Mouse (Mus musculus) retina, embryonic 14.5 days (tissue): Measurements from ENCODE around the gene Rorc.
A peak's percentile ranks its signal among the peaks of the same experiment; 100 is the strongest.

ENCODE experiments used
- DNase-seq: peaks from one replicate; pipeline ENCODE4 v3.0.0-alpha.2; 2015; ENCODE audit warnings: low spot score

Gene Rorc

DNA sequence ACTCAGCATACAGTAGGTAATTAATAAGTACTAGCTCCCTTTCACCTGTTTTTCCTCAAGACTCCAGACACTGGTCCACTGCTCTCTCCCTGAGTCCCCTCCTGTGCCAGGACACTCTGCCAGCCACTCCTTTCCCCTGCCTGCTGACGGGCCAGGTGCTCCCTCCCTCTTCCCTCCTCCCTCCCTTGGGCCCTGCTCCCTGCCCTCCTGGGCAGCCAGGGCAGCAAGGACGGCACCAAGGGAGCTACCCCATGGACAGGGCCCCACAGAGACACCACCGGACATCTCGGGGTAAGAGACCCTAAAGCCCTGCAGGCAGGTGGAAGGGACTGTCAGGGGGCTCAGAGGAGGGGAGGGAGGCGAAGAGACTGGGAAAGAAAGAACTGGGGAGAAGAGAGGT is at the start of gene Rorc:
Gene Rorc (plus strand): TSS at position 154 of the 400 bp plus-strand sequence.
- DNase-seq, result no peak

DNA sequence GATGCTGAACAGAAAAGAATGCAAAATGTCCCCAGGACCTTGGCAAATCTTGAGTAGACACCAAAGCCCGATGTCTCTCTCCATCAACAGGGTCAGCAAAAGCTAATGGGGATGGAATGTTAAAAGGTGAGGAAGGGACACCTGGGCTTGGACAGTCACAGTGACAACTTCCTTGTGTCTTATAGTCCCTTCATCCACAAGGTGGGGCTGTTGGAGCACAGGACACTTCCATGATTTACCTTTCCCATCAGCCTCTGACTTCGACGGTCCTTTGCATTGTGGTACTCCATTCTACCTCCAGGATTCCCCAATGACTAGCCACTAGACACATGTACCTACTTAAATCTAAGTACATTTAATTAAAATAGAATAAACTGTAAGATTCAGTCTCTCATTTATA is 43.9 kb upstream of the Rorc start:
- DNase-seq, result peak; percentile 20

DNA sequence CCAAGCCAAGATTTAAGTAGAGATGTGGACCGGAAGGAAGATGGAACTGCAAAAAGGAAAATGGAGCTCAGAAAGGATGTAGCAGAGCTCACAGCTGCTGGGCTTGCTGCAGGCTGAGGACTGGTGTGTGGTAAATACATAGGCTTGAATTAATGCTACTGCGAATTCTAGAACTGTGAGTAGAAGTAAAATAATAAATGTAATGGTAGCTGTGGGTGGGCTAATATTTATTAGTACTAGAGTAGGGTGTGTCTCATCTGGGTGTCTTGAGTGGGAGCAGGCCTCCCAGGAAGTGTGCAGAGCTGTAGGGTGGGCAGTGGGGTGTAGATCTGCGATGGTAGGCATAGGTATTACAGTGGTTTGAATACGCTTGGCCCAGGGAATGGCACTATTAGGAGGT is 38.2 kb upstream of the Rorc start:
- no peak for DNase-seq

DNA sequence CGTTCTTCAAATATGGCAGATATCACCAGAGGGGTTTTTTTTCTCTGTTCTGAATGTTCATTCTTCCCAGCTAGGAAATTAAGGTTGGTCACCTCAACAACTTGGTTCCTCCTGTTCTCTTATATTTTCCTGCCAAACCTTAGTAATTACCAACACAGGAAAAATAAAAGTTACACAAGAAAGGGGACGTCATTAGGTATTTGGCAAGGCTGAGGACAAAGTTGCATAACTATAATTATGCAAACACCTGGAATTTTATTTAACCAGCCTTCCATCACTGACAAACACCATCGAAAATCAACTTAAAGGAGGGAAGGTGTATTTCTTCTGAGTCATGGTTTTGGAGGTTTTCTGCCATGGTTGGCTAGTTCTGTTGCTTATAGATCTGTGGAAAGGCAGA is 34.1 kb upstream of the Rorc start:
- DNase-seq, result no peak

DNA sequence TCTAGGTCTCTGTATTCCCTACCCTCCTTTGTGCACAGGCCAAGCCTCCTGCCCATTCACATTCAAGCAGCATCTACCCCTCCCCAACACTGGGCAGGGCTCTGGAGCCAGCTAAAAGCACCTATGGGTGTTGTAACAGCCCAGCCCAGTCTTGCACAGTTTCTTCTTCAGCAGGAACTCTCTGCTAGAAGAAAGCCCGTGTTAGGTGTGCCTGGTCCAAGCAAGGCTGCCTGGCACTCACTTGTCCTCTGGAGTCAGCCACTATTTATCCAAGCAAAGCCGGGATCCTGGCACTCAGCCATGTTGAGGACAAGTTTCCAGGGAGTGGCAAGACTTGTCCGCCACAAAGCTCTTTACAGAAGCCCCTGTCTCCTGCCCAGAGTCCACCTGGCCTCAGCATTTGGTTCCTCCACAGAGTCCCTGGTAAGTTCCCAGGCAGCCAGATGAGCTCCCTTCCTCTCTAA is 30.6 kb upstream of the Rorc start, which contains the start of gene Them5:
Gene Them5 (plus strand): TSS at position 141 of the 464 bp plus-strand sequence.
- no peak for DNase-seq

DNA sequence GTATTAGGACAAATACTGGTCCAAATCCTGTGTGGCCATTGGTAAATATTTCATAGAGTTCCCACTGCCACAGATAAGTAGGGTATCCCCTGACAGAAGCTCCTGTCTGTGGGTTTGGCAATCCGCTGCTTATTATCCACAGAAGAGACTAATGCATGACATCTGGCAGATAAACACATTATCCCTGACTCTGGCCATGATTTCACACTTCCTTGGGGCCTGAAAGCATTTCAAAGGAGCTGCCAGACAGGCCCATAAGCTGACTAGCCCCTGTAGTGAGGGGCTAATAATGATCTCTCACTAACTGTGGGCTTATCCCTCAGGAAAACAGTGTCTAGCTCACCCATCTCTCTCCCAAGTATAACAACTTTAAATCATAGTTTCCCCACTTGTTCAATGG is 30.0 kb upstream of the Rorc start:
- DNase-seq, result no peak

DNA sequence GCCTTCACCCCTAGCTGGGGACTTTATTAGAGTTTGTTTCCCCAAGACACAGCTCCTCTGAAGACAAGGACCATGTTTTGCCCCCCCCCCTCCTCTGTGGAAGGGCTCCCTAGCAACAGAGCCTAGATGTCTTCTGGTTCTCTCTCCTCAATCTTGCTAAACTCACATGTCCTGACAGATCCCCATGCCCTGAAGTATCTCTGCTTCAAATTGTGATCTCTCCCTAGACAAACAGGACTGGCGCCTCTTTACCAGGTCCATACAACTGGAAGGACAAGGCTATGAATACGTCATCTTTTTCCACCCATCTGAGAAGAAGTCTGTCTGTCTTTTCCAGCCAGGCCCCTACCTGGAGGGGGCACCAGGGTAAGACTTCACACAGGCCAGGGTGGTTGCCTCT is 28.4 kb upstream of the Rorc start:
- no peak for DNase-seq

DNA sequence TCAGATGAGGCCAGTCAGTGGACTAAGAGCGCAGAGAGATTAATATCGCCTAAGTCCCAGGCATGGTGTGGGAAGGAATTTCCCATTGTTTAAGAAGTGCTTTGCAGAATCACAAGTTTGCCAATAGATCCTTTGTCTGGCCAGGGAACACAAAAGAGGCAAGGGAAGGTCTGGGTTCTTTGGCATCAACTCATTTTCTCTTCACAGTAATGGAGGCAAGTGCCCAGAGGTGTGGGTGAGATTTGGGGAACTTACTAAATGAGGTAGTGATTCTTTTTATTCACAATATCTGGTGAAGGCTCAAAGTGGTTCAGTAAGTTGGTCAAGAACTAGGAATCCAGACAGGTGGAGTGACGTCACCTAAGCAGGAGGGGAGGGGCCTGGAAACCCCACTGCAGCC is 27.7 kb upstream of the Rorc start:
- DNase-seq, result no peak

DNA sequence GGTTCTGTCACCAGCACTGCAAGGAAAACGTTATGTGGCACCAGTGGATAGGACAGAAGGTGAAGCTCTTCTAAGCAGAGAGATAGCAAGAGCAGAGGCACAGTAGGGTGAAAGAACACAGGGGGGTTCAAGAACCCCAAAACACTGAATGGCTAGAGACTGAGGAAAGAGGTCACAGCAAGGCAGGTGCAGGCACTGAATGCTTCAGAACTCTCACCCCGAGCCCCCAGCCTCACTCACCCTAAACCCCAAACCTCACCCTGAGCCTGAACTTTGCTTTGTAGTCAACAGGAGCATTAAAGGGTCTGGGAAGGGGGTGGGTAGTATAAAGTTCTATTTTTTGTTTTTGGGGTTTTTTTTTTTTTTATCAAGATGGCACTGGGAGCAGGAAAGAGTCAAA is 24.4 kb upstream of the Rorc start:
- DNase-seq, result no peak

DNA sequence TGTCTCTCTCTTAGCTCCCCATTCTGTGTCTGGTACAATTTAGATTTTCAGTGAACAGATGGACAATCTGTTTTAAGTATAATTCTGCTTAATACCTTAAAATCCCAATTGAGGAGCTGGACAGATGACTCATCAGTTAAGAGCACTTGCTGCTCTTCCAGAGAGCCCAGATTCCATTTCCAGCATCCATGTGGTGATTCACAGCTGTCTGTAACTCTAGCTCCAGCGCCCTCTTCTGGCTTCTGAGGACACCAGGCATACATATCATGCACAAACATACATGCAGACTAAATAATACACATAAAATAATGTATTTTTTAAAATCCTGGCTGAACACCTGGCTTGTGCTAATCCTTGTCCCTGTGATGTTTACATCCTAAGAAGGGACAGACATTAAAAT is 11.8 kb upstream of the Rorc start:
- DNase-seq, result peak; percentile 65

DNA sequence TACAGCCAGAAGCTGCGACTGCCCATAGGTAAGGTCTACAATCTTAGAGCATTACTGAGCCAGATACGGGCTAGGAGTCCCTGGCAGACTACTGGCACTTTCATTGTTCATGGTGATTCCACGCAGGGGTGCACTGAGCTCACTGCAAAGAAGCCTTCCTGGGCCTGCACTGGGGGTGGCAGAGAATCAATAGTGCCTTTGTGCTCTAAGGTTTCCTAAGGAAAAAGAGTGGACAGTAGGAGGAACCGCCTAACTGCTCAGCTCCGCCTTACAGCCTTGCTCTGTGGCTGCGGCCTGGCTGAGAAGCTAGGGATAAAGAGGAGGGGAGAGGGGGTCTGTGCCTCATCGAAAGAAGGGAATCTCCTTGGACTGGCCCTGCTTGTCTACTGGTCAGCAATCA is 10.5 kb upstream of the Rorc start, which contains the start of gene C2cd4d:
Gene C2cd4d (plus strand): TSS at position 301 of the 400 bp plus-strand sequence.
- no peak for DNase-seq

DNA sequence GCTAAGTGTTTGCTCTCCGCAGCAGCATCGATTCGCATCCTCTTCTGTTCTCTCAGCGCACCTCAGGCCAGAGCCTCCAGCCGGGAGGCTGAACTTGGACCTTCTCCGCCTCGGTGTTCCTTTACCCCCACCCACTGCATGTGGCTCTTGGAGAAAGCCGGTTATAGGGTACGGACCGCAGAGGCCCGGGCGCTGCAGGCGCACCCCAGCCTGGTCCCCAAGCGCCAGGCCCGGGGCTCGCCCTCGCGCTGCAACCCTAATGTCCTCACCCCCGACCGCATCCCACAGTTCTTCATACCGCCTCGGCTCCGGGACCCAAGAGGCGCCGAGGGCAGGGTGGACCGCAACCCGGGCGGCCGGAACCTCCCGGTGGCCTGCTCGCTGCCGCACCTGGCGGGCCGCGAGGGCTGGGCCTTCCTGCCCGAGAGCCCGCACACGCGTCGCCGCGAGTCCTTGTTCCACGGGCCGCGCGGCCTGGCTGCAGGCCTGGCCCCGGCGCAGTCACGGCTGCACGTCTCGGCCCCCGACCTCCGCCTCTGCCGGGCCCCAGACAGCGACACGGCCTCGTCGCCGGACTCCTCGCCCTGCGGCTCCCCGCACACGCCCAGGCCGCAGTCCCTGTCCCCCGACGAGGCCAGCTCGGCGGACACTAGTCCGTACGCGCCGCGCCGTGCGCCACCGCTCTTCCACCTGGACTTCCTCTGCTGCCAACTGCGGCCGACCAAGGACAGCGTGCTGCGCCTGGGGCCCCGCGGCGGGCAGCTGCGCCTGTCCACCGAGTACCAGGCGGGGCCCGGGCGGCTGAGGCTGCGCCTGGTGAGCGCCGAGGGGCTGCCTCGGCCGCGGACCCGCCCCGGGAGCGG is 9.1 kb upstream of the Rorc start:
- peak; percentile 64 for DNase-seq

DNA sequence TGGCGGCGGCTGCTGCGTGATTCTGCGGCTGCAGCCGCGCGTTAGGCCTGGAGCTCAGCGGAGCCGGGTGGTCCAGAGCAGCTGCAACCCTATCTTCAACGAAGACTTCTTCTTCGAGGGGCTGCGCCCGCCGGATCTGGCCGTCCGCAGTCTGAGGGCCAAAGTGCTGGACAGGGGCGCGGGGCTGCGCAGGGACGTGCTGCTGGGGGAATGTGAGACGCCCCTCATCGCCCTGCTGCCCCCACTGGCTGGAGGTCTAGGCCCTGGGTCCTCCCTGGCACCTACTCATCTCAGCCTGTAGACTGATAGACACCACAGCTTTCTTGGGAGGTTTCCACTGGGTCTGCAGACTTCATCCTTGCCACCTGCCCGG is 8.5 kb upstream of the Rorc start:
- DNase-seq, result peak; percentile 61

DNA sequence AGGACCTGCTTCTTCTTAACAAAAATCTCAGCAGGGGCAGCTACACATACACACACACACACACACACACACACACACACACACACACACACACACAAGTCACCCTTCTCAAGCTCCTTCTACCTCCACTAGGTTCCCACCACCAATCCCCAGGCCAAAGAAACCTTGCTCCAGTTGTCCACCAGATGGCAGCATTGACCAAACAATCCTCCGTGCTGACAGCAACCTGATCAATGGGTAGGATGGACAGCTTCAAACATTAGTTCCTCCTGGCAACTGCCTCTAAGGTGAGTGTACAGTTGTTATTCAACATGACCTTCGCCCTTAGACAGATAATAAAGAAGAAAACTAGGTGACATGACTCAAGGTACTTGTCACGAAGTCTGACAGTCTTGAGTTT is 5.8 kb upstream of the Rorc start:
- peak; percentile 95 for DNase-seq

DNA sequence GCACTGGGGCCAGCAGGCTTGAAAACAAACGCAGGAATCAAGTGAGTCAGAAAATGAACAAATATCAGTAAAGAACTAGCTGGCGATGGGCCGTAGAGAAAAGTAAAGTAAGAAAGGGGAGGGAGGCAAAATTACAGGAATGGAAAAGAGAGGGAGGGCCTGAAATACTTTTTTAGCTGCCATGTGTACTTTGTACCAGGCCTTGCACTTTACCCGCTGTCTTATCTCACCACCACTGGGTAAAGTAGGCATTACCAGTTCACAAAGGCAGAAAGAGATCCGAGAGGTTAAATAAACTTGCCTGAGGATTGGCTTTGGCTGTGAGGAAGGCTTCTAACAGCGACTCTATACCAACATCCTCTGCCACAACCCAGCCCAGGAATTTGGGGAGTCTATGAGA is 5.1 kb upstream of the Rorc start:
- no peak for DNase-seq

DNA sequence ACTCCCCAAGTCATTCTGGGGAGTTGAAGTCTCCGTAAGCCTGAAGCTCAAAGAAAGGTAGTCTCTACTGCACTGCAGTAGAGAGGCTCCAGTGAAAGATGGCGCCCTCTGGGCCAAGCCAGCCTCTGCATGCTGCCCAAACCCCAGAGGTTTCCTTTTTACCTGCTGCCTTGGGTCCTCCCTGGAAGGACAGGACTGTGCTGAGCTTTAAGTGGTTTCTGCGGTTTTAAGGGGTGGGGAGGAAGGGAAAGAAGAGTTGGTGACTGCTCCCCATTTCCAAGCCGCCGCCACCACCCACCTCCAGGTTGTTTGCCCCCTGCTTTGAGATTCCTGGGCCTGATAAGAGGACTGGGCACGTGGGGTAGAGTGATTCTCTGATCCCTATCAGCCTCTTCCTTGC is 4.0 kb upstream of the Rorc start:
- DNase-seq, result no peak

DNA sequence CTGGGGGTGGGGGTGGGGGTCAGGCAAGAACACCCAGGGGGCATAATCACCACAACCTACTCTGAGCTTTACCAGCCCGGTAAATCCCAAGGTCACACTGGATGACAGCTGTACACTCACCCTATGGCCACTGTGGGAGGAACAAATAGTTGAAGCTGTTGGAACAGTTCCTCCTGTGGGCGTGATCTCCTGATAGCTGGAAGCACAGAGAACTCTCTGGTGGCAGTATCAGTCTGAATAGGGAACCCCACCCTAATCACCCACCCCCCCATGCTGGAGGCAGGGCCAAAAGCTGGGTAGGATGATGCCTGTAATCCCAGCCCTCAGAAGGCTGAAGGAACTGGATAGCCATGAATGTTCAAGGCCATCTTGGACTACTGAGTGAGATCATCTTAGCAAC is 2.9 kb upstream of the Rorc start:
- DNase-seq, result no peak

DNA sequence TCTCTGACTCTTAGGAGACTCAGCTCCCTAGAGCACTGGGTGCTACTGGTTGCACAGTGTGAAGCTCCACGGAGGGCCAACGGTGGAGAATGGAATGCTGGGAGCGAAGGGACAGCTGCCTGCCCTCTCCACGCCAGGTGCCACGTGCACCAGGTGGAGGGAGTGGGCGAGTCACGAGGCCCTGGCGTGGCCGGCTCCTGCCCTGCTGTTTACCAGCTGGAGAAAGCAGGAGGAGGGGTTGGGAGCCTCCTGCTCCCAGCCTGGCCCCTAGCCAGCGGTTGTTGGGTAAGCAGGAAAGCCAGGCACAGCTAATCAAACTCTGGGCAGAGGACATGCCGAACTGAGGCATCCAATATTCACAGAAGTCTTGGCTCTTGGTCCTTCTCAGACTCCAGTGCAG is 957 bp upstream of the Rorc start:
- peak; percentile 57 for DNase-seq

DNA sequence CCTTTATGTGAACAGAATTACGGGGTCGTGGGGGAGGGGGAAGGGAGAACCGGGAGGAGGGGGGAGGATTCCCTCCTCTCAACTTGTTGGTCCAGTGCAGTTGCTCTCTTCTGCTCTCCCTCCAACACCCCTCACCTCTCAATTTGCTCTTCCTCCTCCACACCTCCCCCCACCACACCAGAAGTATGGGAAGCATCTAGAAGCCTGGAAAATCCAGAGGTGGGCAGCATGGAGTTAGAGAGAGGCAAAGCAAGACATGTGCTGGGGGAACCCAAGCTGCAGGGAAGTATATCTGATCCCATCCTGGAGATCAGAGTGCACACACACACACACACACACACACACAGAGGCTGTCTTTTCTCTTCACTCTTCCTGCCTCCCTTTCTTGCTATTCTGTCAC is 556 bp upstream of the Rorc start:
- no peak for DNase-seq

DNA sequence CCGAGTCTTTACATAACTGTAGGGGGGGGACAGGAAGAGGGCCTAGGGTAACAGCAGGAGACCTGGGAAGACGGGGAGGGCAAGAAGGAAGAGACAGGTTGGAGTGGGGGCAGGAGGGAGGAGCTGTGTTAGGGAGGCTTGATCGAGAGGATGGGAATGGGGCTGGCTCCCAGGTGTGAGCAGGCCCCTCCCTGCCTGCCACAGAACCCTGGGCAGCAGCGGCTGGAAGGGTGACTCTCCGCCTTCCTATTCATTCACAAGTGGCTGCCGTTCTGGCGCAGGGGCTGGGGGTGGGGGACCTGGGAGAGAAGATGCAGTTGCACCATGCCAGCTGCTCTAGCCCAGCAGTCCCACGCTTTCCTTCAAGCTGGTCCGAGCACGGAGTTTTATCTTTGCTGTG is 496 bp downstream of the Rorc start:
- peak; percentile 26 for DNase-seq

DNA sequence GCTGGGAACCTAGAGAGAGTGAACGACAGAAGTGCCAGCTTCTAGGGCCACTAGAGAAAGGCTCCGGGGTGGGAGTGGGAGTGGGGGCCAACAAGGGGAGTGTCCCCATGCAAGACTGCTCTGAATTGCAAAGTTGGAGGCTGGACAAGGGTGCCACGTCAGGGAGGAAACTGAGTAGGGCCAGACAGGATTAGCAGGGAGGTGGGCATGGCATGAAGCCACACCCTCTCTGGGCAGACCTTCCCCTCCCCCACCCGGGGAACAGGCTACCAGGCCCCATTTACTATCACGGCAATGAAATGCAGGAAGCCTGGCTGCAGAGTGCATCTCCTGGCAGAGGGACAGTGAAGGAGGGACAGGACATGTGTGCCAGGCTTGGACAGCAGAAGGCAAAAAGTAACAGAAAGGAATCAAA is 1.0 kb downstream of the Rorc start:
- DNase-seq, result peak; percentile 36

DNA sequence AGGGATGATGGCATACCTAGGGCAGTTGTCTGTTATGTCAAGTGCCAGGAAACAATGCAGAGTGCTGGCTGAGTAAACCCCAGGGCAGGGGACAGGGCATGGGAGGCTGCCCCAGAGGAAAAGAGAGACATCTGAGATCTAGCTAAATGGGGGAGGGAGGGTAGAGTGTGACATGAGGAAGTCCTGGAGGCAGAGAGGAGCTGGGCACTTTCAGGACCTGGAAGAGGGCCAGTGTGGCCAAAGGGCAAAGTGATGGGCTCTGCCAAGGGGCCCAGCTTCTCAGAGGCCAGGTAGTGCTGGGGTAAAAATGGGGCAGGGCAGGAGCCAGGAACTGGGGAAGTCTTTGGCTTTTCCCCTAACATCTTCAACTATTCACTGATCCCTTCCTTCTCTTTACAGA is 2.0 kb downstream of the Rorc start:
- no peak for DNase-seq

DNA sequence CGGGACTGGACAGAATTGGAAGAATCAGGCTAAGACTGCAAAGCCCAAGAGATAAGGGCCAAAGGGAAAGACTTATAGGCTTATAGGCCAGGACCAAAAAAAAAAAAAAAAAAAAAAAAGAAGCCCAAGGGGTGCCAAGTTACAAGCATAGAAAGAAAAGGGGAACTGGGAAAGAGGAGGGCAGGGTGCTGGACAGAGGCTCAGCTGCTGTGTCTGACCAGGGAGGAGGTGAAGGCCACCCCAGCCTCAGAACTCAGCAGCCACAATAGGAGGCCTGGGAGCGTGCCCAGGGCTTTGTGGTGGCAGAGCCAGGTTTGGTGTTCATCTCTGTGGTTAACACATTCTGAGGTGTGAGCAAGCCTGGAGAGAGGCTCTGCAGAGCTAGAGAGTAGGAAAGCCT is 2.6 kb downstream of the Rorc start:
- no peak for DNase-seq

DNA sequence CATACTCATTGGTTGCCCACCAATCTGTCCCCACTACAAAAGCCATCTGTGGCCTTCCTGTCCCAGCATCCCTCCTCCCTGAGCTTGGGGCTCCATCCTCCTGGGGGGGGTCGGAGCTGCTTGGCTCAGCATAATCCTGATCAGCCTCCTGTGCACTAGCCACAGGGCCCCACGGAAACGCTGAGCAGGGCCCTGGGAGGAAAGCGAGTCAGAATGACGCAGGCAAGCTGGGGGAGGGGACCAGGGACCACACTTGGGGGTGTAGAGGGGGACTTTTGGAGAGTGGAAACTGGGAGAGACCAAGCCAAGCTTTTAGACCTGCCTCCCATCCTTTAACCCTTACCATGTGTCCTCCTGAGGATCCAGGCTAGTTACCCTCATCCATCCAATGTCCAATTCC is 3.3 kb downstream of the Rorc start:
- no peak for DNase-seq
